Mouse (Mus musculus) myocyte (in vitro differentiated cells): ENCODE measurements around the gene Ccdc30. TPM values are rescaled to one million over a fixed set of nuclear protein-coding genes. Genes with fewer than 3 reads are reported as not detected.

Experiments used
- H3K27me3 ChIP-seq: one replicate; pipeline ENCODE4 v1.6.1; 2011; ENCODE audit not compliant: control insufficient read depth, insufficient read depth, insufficient read length
- H3K36me3 ChIP-seq: one replicate; pipeline ENCODE4 v1.6.1; 2011; ENCODE audit not compliant: control insufficient read depth, insufficient read depth
- H3K4me2 ChIP-seq: one replicate; pipeline ENCODE4 v1.6.1; 2011; ENCODE audit warnings: low read depth, control low read depth
- H3K4me3 ChIP-seq: one replicate; pipeline ENCODE4 v1.5.1; 2011; ENCODE audit warnings: mild to moderate bottlenecking, control low read depth, moderate library complexity
- H3K79me2 ChIP-seq: one replicate; pipeline ENCODE4 v1.6.1; 2011; ENCODE audit not compliant: control insufficient read depth, insufficient read depth
- H3ac ChIP-seq: one replicate; pipeline ENCODE4 v1.6.1; 2011; ENCODE audit not compliant: control insufficient read depth, insufficient read length
- CEBPB ChIP-seq: IDR thresholded peaks from 2 replicates; pipeline ENCODE4 v1.6.1; 2011; ENCODE audit warnings: mild to moderate bottlenecking, moderate library complexity; ENCODE audit not compliant: poor library complexity, insufficient read depth, severe bottlenecking
- E2F4 ChIP-seq: IDR thresholded peaks from one replicate; pipeline ENCODE4 v1.6.1; 2011; ENCODE audit warnings: mild to moderate bottlenecking, control low read depth, moderate library complexity; ENCODE audit not compliant: insufficient read depth
- MAX ChIP-seq: IDR thresholded peaks from one replicate; pipeline ENCODE4 v1.6.1; 2011; ENCODE audit warnings: low read depth, mild to moderate bottlenecking, control low read depth
- MYOD1 ChIP-seq, 3 experiments: IDR thresholded peaks; one replicate each; pipeline ENCODE4 v1.6.1; 2011; ENCODE audit warnings: control low read depth in 2 of 3, low read depth in 2 of 3, mild to moderate bottlenecking in 2 of 3, moderate library complexity in 1 of 3; ENCODE audit not compliant: insufficient read length in 2 of 3, control insufficient read depth in 1 of 3
- MYOG ChIP-seq, 3 experiments: IDR thresholded peaks; one replicate each; pipeline ENCODE4 v1.6.1; 2011; ENCODE audit warnings: control low read depth in 2 of 3, low read depth in 2 of 3, mild to moderate bottlenecking in 2 of 3; ENCODE audit not compliant: insufficient read length in 2 of 3, control insufficient read depth in 1 of 3, insufficient read depth in 1 of 3
- POLR2A ChIP-seq: IDR thresholded peaks from one replicate; pipeline ENCODE4 v1.6.1; 2011; ENCODE audit warnings: low read depth, mild to moderate bottlenecking, control low read depth, moderate library complexity; ENCODE audit not compliant: insufficient read length
- POLR2AphosphoS2 ChIP-seq: IDR thresholded peaks from one replicate; pipeline ENCODE4 v1.6.1; 2011; ENCODE audit warnings: low read depth, control low read depth; ENCODE audit not compliant: insufficient read length
- REST ChIP-seq: IDR thresholded peaks from one replicate; pipeline ENCODE4 v1.6.1; 2011; ENCODE audit warnings: mild to moderate bottlenecking, control low read depth, moderate library complexity; ENCODE audit not compliant: insufficient read depth, insufficient read length
- SRF ChIP-seq: IDR thresholded peaks from one replicate; pipeline ENCODE4 v1.6.1; 2011; ENCODE audit warnings: low read depth; ENCODE audit not compliant: control insufficient read depth, insufficient read length
- TCF12 ChIP-seq: IDR thresholded peaks from one replicate; pipeline ENCODE4 v1.6.1; 2011; ENCODE audit warnings: mild to moderate bottlenecking, control low read depth; ENCODE audit not compliant: poor library complexity, insufficient read depth, severe bottlenecking
- TCF3 ChIP-seq: IDR thresholded peaks from one replicate; pipeline ENCODE4 v1.6.1; 2011; ENCODE audit warnings: low read depth, control low read depth; ENCODE audit not compliant: insufficient read length
- USF1 ChIP-seq: IDR thresholded peaks from one replicate; pipeline ENCODE4 v1.6.1; 2011; ENCODE audit warnings: low read depth, mild to moderate bottlenecking, control low read depth, moderate library complexity
- polyA plus RNA-seq: library from polyadenylated mRNA; unstranded; fragments of >200 nt; fragmentation: generic; extraction: Trizol; gene quantifications from one replicate; pipeline ENCODE4 v1.2.1, GENCODE M21; 2012; ENCODE audit warnings: missing spikeins

Ccdc30 gene
- polyA plus RNA-seq, 1 experiment, result 0.17 TPM

DNA sequence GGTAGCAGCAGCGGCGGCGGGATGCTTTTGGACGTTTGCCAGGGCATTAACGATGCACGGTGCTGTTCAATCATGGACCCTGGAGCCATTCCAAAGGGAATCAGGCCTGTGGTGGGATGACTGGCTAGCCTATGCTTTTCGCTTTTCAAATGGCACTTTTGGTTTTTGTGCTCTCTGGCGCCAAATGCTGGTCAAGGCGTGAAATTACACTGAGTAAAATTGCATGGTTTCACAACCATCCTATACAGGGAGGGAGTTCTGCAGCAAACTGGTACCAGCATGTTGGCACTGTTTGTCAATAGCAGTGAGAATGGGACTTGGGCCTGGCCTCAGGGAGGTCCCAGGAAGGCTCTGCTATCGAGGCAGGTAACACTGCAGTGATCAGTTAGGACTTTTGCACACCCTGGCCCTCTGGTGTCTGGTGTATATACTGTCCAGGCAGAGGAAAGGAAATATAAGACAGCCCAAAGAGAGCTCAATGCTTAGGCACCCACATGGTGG is 76.4 kb downstream of the Ccdc30 start:
- no peaks in the 10 kb centered on the region for H3K79me2 ChIP-seq
- H3K27me3 ChIP-seq, result no peaks in the 10 kb centered on the region
- no peak overlapping the region for H3K4me2 ChIP-seq
- H3ac ChIP-seq, result no peak overlapping the region
- no peaks in the 10 kb centered on the region for H3K36me3 ChIP-seq
- TF ChIP-seq CEBPB (no peak), SRF (no peak), USF1 (no peak), MAX (no peak), POLR2A (no peak)
- no peak overlapping the region for H3K4me3 ChIP-seq

DNA sequence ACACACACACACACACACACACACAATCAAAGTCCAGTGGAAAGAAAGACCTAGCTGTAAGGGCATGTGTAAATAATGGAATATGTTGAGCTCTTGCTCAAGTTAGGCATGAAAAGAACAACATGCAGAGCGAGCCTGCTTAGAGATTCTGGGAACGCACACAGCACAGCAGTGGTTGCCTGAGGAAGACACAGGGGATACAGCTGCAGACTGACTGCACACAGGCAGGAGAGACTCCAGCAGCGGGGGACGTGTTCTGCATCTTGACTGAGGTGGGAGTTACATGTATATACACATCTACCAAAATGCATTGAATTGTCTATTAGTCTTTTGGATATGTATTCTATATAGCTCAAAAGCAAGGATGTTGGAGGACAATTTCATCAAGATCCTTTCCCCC is 76.9 kb downstream of the Ccdc30 start:
- H3K4me2 ChIP-seq, result no peak overlapping the region
- H3K4me3 ChIP-seq, result no peak overlapping the region
- H3K27me3 ChIP-seq, result no peaks in the 10 kb centered on the region
- no peak for TF ChIP-seq POLR2A
- TF ChIP-seq MAX, result no peak
- TF ChIP-seq USF1, result no peak
- TF ChIP-seq SRF, result no peak
- H3K79me2 ChIP-seq, result no peaks in the 10 kb centered on the region
- H3ac ChIP-seq, result no peak overlapping the region
- H3K36me3 ChIP-seq, result no peaks in the 10 kb centered on the region

DNA sequence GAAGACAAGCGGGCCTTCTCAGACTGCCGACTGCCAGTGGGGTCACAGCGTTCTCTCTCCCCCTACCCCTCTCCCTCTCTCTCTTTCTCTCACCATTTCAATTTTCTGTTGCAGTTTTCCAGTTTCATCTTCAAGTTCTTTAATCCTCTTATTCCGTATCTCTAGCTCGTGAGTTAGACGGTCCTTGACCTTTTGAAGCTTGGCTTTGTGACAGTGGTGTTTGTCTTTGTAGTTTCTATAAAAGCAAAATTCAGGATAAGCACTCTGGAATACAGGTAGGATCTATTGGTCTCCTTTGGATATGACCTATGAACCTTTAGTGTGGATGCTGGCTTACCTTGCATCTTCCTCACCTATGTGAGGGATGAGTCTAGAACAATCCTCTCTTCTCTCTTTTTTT is 81.8 kb downstream of the Ccdc30 start:
- Histone ChIP-seq H3ac (no peak overlapping the region), H3K4me2 (no peak overlapping the region), H3K36me3 (no peaks in the 10 kb centered on the region), H3K27me3 (peaks cover 23% of the 10 kb centered on the region), H3K4me3 (no peak overlapping the region), H3K79me2 (no peaks in the 10 kb centered on the region)
- TF ChIP-seq TCF12, result no peak
- no peak for TF ChIP-seq REST
- TF ChIP-seq E2F4, result no peak
- no peak for TF ChIP-seq MYOG (IDR thresholded peaks at IDR 0.05; ENCODE audit: control insufficient read depth in 1 of 3, insufficient read depth in 1 of 3, insufficient read length in 2 of 3, low read depth in 2 of 3)
- TF ChIP-seq TCF3, result no peak
- TF ChIP-seq USF1, result no peak
- no peak for TF ChIP-seq MYOD1 (IDR thresholded peaks at IDR 0.05; ENCODE audit: control insufficient read depth in 1 of 3, insufficient read length in 2 of 3, low read depth in 2 of 3)
- no peak for TF ChIP-seq POLR2A
- TF ChIP-seq SRF, result no peak
- no peak for TF ChIP-seq CEBPB
- TF ChIP-seq POLR2AphosphoS2, result no peak
- no peak for TF ChIP-seq MAX

DNA sequence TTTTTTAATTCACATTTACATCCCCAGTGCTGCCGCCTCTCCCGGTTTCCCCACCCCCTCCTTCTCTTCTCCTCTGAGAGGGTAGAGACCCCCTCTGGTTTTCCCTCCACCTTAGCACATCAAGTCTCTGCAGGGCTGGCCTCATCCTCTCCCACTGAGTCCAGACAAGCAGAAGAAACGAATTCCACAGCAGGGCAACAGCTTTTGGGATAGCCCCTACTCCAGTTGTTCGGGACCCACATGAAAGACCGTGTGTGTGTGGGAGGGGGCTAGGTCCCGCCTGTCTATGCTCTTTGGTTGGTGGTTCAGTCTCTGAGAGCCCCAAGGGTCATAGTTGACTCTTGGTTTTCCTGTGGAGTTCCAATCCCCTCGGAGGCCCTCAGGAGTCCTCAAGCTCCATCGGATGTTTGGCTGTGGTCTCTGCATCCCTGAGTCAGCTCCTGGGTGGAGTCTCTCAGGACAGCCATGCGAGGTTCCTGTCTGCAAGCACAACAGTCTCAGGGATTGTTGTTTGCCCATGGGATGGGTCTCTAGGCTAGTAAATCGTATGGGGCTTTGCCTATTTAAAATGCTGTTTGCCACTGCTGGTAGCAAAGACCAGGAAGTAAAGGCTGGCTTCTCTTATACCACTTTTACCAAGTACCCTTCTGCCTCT is 94.3 kb downstream of the Ccdc30 start:
- Histone ChIP-seq H3K27me3 (no peaks in the 10 kb centered on the region), H3K4me3 (peak overlapping the region; percentile 37), H3ac (no peak overlapping the region), H3K4me2 (peak overlapping the region; percentile 84), H3K36me3 (peaks cover 6% of the 10 kb centered on the region), H3K79me2 (peaks cover 6% of the 10 kb centered on the region)
- TF ChIP-seq MYOG (IDR thresholded peaks at IDR 0.05; ENCODE audit: control insufficient read depth in 1 of 3, insufficient read depth in 1 of 3, insufficient read length in 2 of 3, low read depth in 2 of 3) (no peak), POLR2AphosphoS2 (no peak), SRF (no peak), MYOD1 (IDR thresholded peaks at IDR 0.05; ENCODE audit: control insufficient read depth in 1 of 3, insufficient read length in 2 of 3, low read depth in 2 of 3) (no peak), TCF12 (no peak), TCF3 (no peak), REST (no peak), CEBPB (no peak), MAX (no peak)

DNA sequence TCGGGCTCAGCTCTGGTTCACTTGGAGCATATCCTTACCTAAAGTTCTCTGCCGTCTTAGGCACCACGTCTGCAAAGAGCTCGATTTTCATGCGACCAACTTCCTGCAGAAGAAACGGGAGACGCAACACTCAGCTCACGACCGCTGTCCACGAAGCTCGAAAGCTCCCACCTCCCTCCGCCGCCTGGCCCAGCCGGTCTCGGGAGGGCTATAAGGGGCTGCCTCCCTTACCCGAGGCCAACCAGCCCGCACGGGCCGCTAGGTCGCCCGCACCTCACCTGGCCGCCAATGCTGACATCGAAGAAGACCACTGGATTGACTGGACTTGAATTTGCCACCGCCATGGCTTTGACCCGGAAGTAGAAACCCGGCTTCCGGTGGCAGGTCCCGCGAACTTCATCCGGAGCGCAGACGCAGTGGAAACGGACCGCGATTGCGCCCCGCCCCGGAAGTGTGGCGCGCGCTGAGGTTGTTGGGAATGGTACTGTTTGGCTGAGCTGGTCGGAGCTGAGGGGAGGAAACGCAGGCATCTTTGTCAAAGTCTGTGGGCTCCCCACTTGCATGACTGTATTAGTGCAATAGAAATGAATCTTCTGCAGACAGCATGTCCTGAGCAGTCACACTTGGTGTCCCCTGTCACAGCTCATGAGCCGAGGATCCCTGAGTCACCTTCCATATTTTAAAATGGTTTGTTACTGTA is 95.0 kb downstream of the Ccdc30 start, which contains the start of gene Ppih:
TSS of gene Ppih (minus strand) at position 416 of the 700 bp plus-strand sequence.
- Histone ChIP-seq H3K4me2 (peak within 1 kb of the TSS; percentile 84), H3ac (peak within 1 kb of the TSS; percentile 25), H3K79me2 (peaks cover 6% of the 10 kb centered on the region), H3K27me3 (no peaks in the 10 kb centered on the region), H3K36me3 (peaks cover 13% of the 10 kb centered on the region), H3K4me3 (peak within 1 kb of the TSS; percentile 37)
- TF ChIP-seq USF1 (no peak), POLR2A (peak; percentile 71), POLR2AphosphoS2 (peak; percentile 67), MYOG (IDR thresholded peaks at IDR 0.05; ENCODE audit: control insufficient read depth in 1 of 3, insufficient read depth in 1 of 3, insufficient read length in 2 of 3, low read depth in 2 of 3) (no peak), REST (no peak), SRF (no peak), MAX (no peak), E2F4 (peak; percentile 18), TCF12 (no peak)
